Mouse (Mus musculus) c-Kit-positive CD71-negative TER-119-negative erythroid progenitor cells, embryonic 14.5 days (primary cell): ENCODE measurements at regions not wholly inside any gene's neighbourhood (a gene's known extent, or its start where the extent isn't known, plus 50 kb on each side); places are given as distances from the start of the nearest gene placed in this dataset.

Experiments used
- DNase-seq: peaks from one replicate; pipeline ENCODE4 v3.0.0-alpha.2; 2013; ENCODE audit warnings: low read depth

DNA sequence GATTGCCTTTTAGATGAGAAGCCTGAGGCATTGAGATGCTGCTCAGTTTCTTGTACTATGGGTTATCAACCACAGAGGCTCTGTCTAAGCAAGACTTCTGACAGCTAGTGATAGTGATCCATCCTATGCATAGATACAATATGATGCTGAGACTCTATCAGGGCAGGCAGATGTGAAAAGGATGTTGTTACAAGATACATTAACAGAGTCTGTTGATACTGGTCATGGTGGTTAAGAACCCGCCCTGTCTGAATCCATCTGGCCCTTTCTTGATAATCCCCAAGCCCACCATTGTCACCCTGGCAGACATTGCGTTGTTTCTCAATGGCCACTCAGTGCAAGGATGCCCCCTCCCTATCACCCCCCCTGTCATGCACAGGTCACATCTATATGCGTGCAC lies 327.8 kb upstream of the Camk1g start:
- no peak for DNase-seq

DNA sequence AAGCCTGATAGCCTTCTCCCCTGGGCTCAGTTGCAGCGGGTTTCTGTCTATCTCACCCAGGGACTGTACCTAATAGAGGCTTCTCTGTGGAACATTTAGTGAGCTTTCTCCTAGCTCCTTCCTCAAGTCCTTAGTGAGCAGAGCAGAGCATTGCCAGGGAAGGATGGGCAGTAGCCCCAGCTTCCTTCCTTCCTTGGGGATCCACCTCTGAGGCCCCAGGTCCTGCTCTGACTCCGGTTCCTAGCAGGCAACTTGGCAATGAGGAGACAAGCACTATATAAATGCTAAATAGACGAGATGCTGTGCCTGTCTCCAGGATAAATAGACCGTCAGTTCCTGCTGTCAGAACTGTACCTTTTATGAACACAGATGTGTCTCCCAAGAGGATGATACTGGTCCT lies 326.9 kb upstream of the Camk1g start:
- no peak for DNase-seq

DNA sequence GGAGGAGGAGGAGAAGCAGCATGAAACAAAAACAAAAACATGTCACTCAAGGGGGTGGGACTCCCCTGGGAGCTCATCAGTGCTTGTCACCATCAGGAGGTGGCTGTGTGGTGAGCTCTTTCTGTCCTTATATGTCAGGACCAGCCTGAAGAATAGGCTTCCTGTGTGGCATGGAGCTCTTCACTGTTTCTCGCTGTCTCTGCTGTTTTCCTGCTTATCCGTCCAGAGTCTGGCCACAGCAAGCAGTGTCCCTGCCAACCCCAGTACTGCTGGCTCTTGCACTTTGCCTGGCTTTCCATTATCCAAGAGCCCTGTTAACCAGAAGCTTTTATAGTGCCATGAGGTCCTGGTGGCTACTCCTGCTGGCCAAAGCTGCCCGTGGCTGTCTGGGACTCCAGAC lies 322.9 kb upstream of the Camk1g start:
- no peak for DNase-seq

DNA sequence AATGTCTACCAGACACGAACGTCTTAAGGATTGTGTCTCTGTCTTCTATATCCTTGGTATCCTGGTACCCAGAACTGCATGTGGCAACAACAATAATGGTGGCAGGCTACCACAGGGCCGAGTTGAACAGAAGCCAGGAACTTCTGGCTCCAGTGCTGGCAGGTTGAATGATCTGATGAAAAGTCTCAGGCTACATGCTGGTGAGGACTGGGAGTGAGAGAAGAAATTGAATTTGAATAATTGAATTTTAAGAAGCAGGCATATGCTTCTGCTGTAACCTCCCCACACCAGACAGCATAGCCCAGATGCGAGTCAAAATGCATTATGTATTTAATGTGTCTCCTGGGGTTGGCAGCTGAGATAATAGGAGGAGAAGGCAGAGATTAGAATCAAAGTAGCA lies 319.5 kb upstream of the Camk1g start:
- no peak for DNase-seq

DNA sequence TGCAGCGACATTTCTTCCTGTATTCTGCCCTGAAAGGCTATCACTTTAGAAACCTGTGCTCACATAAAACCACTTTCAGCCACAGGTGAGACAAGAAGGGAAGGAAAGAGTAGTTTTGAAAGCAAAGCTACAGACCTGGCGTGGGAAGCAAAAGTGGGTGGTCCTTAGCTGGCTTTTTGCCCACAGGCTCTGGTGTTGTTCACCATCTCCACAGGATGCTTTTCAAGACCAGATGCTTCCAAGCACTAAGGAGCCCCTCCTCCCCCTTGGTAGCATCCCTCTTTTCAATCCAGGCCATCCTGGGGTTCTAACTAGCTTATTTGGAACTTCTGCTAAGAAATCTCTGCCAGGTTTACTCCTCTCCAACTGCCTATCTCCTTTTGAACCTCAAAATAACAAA lies 312.8 kb upstream of the Camk1g start:
- no peak for DNase-seq

DNA sequence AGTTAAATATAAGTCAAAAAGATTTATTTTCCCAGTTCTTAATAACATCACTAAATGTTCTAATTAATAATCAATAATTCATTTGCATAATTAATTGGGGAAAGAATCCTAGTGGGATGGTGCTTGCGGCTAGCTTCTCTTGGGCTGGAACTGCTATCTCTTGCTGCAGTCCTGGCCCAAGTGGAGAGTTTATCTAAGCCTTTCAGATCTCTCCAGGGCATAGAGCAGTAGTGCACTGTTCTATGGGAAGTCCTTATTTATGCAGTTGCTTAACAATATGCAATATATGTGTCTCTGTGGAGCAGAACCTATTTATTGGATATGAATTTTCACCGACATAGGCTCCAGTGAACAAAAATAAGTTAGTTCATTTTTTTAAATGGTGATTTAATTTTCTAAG lies 308.4 kb upstream of the Camk1g start:
- DNase-seq, result no peak

DNA sequence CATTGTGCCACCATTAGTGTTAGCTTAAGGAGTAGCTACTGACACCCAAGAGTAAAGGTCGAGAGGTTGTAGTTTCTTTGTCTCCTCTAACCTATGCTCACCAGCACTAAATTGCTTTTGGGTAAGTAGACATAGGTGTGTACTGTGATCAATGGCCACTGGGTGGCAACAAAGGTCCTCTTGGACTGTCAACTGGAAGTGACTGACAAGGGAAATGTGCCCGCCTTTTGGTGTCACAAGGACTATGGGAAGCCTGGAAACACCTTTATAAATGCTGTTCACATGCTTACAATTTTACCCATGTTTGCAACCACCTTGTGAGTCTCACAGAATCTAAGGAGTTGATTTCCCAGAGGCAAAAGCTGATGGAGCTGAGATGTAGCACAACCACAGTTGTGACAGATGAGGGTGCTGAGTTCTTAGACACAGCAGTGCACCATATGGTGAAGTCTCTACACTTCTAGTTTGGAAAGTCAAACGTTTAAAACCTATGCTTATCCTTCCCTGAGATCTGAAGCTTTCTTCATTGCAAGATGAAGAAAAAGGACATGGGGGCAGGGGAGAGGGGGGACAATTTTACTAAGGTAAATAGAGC lies 303.2 kb upstream of the Camk1g start:
- DNase-seq, result peak; percentile 18

DNA sequence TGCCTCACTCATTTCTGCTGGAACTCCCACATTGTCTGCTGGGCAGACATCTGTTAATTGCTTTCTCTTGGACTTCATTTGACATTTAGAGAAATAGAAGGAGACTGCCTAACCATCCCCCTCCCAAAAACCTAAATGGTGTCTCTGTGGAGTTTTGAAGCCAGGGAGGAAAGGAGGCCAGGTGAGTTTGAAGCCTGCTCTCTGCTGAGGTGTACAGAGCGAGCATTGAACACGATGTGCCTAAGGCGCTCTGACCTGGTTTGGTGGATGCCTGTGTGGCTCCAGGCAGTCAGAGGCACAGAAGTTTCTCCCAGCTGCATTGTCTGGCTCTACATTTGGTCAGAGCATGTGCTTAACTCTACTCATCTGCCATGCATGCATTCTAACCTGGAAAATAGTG lies 302.6 kb upstream of the Camk1g start:
- DNase-seq, result no peak

DNA sequence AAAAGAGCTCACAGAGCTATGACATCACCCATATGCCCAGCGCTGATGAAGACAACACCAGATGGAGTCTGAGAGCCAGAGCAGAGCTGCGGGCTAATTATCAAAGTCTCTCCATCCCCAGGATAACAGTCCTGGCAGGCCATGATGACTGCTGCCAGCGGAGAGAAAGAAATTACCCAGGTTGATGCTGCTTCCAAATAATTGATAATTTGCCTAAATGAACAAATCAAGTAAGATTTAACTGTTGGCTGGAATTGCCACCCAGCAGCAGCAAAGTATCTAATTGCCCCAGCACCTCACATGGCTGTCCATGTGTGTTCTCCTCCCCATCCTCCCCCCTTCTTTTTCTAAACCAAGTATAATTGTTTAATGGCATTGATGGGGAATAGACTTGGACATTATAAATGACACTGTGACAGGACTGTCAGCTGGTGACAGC lies 301.7 kb upstream of the Camk1g start:
- no peak for DNase-seq

DNA sequence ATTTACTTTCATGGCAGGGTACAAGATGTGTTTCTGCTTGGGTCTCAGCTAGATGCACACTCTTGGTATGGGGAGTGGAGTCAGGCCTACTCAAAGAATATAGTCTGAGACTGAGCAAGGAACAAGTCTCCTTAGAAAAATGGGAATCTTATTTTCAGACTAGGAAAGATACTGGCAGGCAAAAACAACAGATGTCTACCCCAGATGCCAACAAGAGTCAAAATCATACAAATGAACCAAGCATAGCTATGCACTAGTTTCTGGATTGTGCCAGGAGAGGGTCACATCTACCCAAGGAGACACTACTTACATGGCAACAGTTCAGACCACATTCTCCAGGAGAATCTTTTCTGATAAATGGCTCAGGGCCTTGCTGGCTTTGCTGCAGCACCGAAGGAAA lies 300.9 kb upstream of the Camk1g start:
- no peak for DNase-seq

DNA sequence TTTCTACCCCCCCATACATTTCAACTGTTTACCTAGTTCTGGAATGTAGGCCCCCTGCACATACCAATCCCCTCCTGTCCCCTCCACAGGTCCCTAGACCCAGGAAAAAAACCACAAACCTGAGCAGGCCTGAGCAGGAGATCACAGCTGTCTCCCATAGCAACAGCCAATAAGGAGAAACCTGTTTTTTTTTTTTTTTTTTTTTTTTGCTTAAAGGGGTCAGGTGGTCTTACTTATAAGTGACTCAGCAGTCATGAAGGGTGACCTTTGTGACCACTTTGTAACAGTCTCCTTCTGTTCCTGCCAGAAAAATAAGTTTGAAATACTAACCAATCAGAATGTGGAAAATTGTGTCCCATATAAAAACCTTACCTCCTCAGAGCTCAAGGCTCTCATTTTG lies 299.9 kb upstream of the Camk1g start:
- no peak for DNase-seq

DNA sequence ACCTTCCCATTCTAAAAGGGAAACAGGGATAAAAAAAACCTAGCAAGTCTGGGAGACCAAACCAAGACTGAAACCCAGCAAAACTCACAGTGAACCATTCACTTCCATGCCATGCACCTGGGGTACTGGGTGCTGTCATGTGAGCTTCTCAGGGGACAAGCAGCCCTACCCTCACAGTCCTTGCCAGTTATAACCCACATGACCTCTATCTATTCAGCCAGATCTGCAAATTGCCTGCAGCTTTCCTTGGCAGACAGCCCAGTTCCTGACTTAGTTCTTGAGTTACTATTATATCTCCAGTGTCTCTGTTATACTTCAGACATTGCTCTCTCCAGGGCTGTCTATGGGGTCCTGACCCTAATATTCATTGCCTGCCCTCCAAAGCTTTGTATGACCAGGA lies 298.7 kb upstream of the Camk1g start:
- no peak for DNase-seq

DNA sequence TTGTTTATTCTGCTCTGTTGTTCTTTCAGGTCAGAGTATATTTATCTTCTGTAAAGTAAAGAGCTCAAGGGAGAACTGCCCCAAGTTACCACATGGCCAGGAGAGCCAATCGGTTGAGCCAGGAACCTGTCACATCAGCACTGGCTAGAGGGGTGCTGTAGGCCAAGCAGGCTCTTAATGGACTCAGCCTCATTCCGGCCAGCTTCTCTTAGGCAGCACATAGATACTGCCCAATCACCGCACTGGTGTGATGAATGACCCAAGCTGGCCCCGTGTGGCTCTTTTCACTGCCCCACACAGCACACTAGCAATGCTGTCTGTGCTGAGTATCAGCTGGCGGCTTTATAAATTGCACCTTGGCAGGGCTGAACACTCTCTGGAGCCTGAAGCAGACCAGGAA lies 295.8 kb upstream of the Camk1g start:
- DNase-seq, result no peak

DNA sequence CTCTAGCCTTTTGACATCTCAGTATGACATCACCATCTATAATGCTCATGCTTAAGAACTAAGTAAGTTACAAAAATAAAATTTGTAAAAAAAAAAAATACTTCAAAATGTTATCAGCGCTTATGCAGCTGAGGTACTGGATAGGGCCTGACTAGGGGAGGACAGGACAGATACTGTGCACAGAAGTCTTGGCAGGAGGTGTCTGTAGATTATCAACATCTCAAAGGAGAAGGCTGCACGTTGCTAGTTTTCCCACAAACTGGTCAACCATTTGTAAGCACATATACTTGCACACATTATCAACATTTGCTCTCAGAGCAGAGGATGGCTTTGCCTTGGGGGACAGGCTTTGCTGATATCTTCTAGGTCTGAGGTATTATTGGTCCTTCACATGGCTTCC lies 294.5 kb upstream of the Camk1g start:
- no peak for DNase-seq

DNA sequence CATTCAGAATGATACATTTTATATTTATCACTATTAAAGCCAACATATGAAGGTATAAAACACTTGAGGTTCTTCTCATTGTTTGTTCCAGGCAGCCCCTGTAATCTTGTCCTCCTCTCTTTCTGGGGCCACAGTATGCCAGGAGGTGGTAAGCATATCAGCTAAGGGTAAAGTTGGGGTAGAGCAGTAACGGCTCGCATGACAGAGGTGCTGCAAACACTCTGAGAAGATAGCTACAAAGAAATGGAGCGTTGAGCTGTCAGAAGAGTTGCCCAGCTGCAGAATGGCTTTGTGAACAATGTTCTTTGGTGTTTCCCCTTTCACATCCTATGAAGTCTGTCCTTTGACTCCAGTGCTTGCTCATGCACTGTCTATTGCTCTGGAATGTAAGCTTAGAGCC lies 293.5 kb upstream of the Camk1g start:
- DNase-seq, result no peak

DNA sequence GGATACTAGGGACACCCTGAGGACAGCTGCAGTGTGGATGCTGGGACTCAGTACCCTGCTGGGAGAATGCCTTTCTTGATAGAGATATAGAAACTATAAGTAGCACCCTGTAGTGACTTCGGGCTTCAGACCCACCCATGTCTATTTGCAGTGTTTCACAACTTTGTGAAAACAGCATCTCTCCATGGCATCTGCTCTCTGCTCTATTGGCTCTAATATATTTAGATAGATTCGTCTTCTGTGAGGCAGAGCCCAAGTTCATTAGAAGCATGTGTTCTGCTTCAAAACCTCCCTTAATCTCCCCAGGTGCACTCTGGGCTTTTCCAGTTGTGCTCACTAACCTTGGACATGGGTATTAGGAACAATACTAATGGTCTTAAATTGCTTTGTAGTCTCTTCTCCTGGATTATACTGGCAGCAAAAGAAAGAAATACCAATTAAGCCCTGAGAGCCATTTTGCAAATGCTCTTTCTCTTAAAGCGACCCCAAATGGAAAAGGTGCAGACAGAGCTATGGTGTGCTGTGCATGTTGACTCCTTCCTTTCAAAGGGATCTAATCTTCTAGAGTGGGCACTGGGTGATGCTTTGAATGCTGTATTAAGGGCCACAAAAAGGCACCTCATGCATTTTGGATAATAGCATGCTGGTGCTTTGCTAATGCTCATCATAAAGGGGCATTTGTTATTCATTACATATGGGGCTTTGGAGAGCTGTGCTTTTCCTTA lies 292.2 kb upstream of the Camk1g start:
- DNase-seq, result no peak

DNA sequence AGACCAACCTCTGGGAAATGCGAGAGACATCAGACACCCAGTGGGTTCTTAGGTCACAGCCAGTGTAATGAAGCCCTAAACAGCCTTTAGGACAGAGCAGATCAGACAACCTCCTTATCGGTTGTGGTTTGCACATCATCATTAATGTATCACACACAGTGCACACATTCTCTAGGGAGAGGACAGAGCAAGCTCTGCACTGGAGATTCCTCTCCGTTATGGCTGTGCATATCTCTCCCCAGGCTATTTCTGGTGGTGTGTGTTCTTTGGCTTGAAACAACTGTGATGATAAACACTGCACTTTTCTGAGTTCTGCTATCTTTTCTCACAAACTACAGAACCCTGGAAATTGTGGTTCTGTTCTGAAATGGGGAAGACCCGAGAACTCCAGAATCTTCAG lies 291.3 kb upstream of the Camk1g start:
- DNase-seq, result no peak

DNA sequence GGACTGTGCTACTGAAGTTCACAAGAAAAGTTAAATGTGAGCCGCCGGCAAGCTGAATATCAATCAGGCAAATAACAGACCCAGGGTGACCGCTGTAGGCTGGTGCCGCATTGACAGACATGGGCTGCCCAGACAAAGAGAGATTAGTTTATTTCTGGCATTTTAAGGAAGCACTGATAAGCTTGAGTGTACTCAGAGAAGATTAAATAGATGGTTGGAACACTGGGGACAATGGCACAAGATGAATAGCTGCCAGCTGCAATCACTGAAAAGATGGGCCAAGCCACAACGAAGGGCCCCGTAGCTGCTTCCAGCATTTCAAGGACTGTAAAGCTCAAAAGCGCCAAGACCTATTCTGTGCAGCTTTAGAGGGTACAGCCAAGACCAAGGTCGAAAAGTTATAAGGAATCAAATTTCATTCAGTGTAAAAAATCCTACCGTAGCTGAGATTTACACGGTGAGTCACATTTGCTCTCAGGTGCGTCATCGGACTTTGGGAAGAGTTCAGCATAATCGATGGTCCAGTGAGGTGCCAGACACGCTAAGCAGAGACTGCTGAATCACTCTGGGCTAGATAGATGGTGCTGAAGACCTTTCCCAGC lies 285.1 kb upstream of the Camk1g start:
- DNase-seq, result no peak

DNA sequence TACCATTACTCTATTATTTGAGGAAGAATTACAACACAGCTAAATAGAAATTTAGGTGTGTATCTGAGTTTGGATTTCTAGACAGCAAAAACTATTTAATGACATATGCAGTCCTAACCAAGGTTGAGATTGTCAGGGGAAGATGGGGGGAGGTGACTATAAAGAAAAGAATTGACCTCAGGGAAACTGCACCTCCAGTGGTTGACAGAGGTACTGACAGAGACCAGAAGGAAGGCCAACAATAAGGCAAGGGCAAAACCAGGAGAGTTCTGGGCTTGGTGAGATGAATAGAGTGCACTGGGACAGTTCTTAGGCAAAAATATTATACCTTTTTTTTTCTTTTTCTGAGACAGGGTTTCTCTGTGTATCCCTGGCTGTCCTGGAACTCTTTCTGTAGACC lies 280.2 kb upstream of the Camk1g start:
- DNase-seq, result no peak

DNA sequence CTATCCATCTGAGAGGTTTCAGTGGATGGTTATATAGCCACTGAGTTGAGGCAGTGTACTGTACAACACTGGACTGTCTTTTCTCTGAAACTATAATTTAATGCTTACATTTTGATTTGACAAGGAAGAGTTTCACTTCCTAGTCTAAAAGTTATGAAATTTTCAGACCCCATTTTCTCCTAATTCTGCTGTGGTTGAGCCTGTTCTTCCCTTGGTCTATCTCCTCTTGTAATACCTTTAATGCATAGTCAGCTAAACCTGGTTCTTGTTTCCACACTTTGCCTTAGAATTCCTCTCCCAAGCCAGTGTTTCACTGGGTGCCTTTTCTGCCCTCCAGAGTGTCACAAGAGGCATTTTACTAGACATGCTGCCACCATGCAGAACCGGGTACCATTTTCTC lies 279.3 kb upstream of the Camk1g start:
- DNase-seq, result no peak

DNA sequence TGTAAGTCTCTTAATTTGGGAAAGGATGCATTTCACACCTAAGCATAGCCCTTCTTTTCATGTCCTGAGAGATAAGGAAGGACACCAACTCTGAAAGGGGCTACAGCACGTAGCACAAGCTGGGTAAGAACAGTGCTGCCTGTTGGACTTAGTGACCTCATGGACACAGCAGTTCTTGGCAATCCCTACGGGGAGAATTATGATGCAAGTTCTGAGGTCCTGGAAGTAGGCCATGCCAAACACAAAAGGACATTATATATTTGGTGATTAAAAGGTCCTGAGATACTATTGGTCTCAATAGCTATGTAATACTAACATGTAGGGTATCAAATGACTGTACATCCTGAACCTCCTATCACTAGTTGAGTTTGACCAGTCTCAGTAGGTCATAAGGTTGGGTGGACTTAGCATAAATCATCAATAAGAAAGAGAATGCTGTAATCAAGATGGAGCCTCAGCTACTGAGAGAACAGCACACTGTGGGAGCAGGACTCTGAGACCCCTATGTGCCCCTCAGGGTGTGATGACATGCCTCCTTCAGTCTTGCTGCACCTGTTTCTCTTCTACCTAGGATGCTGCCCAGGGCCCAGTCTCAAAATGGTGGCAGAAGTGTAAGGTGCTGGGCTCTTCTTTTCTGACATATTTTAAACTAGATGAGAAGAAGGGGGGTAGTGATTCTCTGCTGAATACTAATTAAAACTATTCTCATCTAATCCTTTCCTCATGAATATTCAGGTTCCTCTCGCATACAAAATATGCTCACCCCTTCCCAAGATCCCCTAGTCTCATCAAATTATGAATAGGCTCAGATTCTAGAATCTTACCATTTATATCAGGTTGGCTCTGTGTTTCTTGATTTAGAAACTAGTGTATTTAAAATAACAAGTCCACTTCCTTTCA lies 277.5 kb upstream of the Camk1g start:
- no peak for DNase-seq

DNA sequence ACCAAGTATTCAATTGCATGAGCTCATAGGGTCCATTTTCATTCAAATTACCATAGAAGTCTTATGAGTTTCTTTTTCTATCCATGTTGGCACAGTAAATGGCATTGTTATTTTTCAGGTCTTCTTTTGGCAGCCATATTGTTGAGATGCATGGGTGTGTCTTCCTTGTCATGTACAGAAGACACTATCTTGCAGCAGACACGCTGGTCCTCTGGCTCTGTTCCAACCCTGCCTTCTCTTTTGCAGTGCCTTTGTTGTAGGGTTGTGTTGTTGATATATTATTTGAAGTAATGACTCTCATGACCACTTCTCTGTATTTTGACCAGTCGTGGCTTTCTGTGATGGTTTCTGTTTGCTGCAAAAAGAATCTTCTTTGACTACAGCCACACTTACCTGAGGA lies 274.4 kb upstream of the Camk1g start:
- DNase-seq, result no peak

DNA sequence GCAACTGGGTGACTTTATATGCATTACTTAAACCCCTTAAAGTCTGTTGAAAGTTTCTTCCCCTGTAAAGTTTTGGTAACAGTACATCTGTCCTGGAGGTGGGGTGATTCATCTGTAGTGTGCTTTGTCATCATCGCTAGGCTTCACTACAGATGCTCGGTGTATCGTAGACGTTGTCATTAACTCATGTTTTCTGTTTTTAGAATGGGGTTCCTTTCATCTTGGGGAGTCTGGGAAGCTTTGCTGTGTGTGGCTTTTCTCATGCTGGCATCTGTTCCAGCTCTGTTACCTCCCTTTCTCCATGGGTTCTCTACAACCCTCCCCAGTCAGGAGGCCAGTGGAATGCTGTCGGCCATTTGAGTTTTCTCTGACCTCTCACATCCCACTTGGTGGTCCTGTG lies 266.4 kb upstream of the Camk1g start:
- no peak for DNase-seq
